Mouse (Mus musculus) stomach, postnatal 0 days (tissue): Measurements from ENCODE around the gene Galnt2.

Experiments
- CTCF ChIP-seq: IDR thresholded peaks from 2 replicates; pipeline ENCODE4 v1.5.1; 2016; ENCODE audit warnings: antibody characterized with exemption, low read depth, mild to moderate bottlenecking, moderate library complexity
- EP300 ChIP-seq: optimal IDR thresholded peaks from 2 replicates; pipeline ENCODE3; 2016; ENCODE audit warnings: antibody characterized with exemption

- TF ChIP-seq CTCF (no peak), EP300 (no peak)
These were observed 49.4 kb upstream of the Galnt2 start for GRCm38 (mm10) chr8:124181751-124182150.
